Mouse (Mus musculus) activated CD4-positive, CD25-positive, alpha-beta regulatory T cell, adult 4 months (primary cell): ENCODE results near the gene Nup107. TPM values are rescaled to one million over a fixed set of nuclear protein-coding genes. Genes with fewer than 3 reads are reported as not detected.
"Not testable (repeated sequence)": the region's sequence is repeated elsewhere in the genome, so short reads cannot be mapped to it uniquely, and the experiment has no call there.

Experiments used
- ATAC-seq: one replicate; pipeline ENCODE4 v1.8.0; 2017
- polyA plus RNA-seq, 2 experiments: library from polyadenylated mRNA; unstranded; fragments of 100-300 nt; shearing (Covaris generic); gene quantifications; one replicate each; pipeline ENCODE4 v1.2.1; 2017

Nup107 gene
- polyA plus RNA-seq, 2 experiments from 2014 or later, result 45.3 to 51.8 TPM

DNA sequence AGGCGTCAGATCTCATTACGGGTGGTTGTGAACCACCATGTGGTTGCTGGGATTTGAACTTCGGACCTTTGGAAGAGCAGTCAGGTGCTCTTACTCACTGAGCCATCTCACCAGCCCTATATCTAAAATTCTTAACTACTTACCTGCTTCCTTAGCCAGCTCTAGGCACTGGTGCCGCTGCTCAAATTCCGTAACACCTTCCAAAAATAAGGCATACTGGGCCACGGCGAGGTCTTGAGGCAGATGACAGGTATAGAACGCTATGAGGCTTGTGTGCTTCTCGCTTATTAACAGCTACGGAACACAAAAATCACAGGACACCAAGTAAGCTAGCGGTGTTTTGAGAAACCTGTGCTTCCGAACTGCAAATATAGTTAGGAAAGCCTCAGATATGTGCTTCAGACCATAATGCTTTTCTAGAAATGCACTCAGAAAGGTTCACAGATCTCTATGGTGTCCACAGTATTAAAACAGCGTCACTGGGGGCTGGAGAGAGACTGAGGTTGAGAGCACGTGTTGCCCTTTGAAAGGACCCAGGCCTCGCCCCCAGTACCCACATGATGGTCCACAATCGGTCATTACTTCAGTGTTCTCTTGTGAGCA, 28.8 kb downstream of the Nup107 start:
- no peak for ATAC-seq

DNA sequence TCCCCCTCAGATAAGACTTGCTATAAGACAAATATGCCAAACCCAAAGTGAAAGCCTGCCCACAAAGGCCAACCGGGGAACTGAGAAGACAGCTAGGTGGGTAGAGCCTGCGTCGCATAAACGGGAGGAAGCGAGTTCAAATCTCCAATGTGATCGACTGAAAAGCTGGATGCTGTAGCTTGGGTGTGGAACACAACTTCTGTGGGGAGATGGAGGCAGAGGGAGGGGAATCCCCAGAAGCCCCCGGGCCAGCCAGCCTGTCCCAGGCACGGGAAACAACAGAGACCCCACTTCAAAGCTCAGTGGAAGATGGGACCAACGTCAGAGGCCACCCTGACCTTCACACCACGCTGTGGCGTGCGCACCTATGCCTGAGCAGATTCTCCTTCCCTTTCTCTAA, 29.5 kb downstream of the Nup107 start:
- no peak for ATAC-seq

DNA sequence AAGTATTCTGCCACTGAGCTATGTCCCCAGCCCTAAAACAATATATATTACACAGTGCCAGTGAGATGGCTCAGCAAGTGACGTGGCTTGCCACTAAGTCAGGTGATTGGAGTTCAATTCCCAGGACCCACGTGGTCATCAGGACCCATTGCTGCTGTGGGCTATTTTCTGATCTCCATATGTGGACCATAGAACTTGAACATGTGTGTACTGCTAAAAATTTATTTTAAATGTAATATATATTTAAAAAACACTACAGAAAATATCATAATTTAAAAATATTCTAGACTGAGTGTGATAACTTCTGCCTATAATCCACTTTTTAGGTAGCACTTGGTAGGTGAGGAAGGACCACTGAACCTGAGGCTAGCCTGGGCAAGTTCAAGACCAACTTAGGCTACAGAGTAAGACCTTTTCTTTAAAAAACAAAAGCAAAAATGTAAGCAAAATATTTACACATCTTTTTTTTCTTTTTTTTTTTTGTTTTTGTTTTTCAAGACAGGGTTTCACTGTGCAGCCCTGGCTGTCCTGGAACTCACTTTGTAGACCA, 30.1 kb downstream of the Nup107 start:
- no peak for ATAC-seq

DNA sequence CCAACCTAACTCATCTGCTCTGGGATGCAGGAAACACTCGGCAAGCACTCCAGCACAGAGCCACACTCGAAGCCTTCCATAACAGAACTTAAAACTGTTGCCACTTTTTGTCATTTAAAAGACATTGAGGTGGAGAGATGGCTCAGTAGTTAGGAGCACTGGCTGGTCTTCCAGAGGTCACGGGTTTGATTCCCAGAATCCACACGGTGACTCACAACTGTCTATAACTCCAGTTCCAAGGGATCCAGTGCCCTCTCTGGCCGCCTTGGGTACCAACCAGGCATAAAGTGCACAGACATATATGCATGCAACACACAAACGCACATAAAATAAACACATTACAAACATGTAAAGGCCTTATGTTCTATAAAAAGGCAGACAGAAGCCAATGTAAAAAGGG, 31.0 kb downstream of the Nup107 start:
- ATAC-seq, result no peak

DNA sequence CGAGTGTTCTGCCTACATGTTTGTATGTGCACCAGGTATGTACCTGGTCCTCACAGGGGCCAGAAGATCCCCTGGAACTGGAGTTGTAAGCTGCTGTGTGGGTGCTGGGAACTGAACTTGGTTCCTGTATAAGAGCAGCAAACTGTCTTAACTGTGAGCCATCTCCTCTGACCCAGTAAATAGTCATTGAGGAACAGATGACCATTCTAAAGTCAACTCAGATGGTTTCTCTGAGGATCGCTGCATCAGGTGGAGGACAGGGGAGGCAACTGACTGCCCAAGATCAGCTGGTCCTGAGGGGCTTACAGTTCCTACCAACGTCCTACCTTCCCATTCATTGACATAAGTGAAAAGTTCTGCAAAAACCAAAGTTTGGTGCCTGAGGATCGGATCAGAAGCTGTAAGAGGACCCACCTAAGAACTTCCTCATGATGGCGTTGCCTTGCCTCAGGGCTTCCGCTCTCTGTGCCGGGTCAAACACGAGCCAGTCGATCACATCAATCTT, 31.6 kb downstream of the Nup107 start:
- ATAC-seq, result no peak

DNA sequence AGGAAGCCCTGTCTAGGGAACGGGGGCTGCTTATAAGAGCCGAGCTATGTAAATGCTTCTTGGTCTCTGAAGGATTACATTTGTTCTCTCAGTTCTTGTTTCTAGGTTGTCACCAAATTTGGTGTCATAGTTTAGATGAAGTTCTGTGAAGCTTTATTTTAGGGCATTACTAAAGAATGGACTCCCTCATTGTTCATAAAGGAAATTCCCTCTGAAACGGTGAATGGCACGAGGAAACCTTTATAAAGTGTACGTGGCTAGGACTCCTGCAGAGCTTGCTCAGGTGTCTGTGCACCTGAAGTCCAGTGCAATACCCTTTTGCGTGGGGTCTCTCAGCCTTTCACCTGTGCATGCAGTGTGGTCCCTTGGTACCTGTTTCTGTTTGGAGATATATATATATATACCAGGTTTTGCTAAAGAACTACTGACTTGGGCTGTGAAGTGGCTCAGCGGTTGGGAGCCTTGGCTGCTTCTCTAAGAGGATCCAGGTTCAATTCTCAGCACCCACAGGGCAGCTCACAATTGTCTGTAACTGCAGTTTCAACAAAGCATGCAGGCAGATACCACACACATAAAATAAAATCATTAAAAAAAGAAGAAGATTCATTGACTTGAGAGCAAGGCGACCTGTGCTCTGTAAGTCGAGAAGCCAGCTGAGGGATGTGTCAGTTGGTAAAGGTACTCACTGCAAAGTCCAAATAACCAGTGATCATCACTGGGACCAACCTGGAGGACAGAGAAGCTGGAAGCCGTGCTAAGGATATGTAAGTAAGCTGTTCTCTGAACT, 32.5 kb downstream of the Nup107 start:
- ATAC-seq, result no peak

DNA sequence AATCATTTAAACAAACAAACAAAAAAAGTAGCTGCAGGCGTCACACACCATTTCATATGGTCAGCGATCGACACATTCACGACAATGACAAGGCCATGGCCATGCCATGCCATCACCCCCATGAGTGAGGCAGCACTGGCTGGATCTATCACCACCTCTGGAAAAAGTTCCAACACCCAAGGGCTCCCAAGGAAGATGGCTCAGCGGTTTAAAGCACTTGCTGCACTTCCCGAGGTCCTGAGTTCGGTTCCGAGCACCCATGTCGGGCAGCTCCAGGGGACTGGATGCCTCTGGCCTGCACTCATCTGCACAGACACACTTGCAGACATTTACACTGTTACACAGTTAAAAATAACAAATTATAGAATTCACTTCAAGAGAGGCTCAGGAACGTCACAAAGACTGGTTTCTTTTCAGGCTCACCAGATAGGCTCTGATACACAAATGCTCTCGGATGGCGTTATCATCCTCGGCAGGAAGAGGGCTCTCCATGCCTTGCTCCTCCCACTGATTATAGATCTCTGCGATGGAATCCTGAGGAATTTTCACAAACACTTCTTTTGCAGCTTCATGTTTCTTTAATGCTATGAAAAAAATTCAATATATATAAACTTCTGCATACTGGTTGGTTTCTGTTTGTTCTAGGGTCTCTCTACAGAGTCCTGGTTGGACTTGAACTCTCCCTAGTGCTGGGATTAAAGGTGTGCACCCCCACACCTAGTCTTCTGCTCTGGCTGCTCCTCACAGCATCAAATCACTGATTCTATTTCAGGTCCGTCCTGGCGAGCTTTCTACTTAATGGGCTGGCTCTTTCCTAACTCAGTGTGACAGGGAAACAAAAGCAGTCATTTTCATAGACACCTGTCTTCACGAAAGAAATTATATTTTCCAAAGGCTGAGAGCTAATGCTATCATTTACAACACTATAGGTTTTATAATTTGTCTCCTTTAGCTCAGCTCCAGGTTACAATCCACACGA, 33.5 kb downstream of the Nup107 start:
- no peak for ATAC-seq

DNA sequence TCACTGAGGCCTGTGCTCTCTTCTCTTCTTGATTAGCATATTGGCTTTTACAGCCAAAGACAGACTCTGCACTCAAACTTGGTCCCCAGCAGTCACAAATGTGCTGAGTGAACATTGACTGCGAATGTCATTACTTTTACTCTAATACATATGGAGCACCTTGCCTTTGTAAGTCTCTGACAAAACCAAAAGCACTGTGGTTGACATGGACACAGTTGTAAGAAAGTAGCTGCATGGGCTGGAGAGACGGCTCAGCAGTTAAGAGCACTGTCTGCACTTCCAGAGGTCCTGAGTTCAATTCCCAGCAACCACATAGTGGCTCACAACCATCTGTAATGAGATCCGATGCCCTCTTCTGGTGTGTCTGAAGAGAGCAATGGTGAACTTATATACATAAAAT, 34.2 kb downstream of the Nup107 start:
- ATAC-seq, result not testable (repeated sequence)

DNA sequence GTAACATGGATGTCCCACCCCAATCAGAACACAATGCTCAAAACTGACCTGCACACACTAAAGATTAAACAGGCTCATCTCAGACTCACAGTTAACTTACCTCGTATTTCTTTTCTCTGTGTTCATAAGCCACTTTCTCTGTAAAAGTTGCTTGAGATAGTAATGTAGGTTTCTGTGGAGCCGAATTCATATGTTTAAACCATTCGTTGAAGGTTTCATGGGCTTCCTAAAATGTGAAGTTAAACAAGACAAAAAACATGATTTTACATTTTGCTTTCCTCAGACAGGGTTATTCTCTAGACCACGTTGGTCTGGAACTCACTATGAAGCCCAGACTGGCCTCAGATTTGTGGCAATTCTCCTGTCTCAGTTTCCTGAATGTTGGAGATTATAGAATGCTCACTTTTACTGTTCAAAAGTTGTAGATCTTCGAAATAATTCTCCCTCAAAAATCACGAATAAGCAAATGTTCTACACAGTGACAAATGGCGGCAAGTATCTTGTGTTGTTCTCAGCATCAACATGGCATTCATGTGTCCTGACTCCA, 34.6 kb downstream of the Nup107 start:
- ATAC-seq, result no peak

DNA sequence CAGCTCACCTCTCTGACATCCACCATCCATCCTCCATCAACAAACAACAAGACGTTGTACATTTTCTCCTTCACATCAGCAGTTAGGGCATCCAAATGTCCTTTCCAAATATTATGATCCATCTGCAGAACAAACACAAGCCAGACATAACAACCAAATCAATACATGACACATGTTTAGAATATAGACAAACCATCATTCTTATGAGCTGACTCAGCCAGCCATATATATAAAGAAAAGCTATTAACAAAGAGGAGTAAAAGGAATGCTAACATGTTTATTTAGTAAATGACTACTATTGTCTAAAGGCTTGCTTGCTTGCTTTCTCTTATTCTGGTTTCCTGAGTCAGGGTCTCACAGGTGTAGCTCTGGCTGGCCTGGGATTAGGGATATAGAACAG, 35.2 kb downstream of the Nup107 start:
- ATAC-seq, result no peak

DNA sequence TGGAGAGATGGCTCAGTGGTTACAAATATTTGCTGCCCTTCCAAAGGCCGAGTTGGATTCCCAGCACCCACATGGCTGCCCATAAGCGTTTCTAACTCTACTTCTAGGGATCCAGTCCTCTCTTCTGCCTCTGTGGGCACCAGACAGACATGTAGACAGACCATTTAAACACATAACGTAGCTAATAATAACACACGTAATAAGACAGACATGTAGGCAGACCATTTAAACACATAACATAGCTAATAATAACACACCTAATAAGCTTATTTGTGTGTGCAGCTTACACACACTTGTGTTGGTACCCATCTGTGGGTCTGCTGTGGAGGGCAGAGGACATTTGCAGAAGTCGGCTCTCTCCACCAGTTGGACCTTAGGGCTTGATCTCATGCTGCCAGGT, 35.7 kb downstream of the Nup107 start:
- no peak for ATAC-seq

DNA sequence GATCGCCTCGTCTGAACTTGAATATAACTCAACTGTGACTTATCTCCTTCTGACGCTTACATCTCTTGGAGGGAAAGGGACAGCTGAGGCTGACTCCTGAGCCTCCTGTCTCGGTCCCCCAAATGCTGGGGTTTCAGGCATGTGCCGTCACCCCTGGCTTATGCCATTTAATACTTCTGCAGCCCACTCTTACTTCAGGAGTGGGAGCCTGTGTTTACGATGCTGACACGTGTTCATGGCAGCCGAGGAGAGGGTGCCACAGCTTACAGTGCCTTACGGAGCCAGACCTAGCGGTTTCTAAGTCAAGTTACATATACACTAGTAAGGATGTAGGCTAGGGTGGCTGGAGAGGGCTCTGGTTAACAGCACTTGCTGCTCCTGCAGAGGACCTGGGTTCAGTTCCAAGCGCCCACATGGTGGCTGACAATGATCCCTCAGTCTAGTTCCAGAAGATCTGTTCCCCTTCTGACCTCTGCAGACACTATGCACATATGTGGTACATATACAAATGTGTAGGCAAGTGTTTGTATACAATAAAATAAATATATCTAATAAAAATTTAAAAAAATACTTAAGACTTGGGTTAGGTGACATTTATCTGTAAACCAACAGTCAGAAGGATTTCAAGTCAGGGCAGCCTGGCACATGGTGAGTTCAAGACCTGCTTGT, 36.6 kb downstream of the Nup107 start:
- no peak for ATAC-seq

DNA sequence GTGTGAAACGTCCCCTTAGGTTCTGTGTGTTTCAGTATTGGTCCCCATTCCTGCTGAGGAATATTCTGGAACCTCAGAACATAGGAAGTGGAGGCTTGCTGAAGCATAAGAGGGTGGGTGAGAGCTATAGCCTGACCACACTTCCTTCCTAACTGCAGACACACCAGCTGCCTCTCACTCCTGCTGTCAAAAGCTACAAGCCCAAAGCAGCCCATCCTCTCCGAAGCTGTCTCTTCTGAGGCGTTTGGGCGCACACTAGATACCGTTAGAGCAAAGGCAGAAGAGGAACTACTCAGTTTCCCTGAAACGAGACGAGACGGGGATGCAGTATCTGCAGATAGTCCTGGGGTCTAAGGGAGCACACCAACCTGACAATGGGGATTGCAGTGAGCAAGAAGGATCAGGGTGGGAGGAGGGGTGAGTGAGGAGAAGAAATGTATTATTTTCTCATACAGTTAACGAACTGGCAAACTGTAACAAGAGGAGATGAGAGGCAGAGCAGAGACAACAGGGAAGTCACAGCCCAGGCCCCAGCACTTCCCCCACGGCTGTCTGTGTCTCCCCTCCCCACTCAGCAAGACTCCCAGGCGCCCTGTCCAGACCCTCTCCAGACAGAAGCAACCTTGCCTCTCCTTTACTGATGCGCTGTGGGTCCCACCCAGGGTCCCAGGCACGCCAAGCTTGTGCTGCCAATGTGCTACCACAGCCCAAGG, 37.3 kb downstream of the Nup107 start:
- no peak for ATAC-seq

DNA sequence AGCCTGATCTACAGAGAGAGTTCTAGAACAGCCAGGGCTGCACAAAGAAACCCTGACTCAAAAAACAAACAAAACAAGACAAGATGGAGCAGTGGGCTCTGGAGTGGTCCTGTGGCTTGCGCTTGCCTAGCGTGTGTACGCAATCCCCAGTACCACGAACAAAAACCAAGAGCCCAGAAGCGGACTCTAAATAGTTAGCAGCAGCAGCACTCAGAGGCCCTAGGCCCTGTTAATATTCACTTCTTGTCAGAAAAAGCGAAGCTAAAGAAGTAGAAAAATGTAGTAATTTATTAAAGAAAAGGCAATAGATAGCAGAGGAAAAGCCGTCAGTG, 37.9 kb downstream of the Nup107 start:
- no peak for ATAC-seq

DNA sequence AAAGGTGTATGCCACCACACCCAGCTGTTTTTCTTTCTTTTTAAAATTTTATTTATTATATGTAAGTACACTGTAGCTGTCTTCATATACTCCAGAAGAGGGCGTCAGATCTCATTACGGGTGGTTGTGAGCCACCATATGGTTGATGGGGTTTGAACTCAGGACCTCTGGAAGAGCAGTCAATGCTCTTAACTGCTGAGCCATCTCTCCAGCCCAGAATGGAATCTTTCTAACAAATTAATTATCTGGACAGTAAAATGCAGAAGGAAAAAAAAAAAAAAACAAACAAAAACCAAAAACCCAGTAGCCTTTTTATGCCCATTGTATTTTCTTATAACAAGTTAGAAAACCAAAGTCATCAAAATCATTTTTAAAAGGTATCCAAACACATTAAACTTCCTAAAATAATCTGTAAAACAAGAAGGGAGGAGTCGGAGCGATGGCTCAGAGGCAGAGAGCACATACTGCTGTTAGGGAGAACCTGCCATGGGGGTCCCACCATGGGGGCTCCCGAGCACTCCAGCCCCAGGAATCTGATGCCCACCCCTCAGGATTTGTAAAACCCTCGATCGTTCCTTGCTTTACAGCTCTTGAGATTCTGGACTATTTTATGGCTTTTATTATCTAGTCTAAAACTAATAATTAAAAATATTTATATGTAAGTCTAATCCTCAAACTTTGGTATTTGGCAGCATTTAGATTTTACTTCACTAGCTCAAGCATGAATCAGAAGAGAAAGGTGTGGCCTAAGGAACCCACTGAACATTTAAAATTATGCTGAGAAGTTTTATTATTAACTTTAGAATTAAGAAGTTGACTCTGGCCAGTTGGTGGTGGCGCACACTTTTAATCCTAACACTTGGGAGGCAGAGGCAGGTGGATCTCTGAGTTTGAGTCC, 38.5 kb downstream of the Nup107 start:
- ATAC-seq, result no peak

DNA sequence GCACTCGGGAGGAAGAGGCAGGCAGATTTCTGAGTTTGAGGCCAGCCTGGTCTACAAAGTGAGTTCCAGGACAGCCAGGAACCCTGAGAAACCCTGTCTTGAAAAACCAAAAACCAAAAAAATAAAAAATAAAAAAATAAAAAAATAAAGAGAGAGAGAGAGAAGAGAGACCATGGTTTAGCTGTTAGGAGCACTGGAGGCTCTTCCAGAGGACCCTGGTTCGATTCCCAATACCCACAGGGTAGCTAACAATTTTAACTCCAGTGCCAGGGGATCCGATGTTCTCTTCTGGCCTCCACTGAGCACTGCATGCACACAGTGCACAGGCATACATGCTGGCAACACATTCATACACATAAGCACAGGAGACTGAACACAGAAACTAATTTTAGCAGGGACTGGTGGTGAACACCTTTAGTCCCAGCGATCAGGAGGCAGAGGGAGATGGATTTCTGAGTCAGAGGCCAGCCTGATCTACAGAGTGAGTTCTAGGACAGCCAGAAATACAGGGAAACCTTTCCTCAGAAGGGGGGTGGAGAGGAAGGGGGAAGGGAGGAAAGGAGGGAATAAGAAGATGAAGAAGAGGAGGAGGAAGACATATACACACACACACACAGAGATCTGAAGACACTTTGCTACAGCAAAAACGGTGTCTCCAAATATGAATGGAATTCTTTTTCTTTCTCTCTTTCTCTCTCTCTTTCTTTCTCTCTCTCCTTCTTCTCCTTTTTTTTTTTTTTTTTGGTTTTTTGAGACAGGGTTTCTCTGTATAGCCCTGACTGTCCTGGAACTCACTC, 39.5 kb downstream of the Nup107 start:
- no peak for ATAC-seq

DNA sequence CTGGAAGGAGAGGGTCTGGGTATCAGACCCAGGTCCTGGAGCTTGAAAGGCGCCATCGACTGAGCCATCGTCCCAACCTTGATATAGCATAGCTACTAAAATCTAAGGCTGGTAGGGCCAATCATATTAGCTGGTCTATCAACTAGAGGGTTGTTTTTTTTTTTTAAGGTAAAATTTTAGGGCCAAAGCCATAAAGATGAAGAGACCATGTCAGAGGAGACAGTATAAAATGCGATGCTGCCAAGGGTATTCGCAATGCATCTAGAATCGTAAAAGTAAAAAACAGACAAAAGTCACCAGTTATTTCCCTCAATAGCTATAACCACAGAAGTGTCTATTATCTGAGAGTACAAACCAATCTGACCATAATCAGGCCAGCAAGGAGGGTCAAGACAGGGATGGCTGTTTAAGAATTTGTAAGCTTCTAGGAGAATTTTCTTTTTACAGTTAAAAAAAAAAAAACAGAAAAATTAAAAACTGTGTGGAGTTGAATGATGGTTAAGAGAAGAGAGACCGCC, 40.1 kb downstream of the Nup107 start:
- ATAC-seq, result no peak

DNA sequence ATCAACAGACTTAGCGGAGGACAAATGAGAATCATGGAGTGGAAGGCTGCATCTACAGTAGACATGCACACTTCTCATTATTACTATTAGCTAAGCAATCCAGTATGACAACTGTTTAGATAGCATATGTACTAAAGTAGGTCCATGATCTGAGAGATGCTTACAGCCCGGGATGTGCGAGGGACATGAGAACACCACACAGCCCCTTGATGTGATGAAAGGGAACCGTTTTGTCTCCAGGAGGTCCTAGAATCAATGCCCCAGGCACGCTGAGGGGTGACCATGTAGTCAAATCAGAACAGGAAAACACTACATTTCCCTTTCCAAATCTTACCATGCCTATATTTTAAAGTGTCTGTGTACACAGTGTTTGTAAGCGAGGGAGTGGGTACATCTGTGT, 40.8 kb downstream of the Nup107 start:
- no peak for ATAC-seq

DNA sequence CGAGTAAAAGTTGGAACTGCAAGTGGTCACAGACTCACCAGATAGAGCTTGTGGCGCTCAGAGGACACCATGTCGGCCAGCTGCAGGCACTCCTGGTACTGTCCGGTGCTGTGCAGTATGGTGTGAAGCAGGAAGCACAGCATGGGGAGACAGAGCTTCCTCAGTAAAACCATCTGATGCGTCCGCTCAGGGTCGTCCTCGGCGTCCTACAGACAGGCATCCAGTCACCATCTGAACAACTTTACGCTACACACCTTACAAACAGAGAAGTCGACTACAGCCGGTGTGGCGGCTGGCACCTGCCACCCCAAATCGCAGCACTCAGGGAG, 41.3 kb downstream of the Nup107 start:
- ATAC-seq, result no peak
